Mouse (Mus musculus) urinary bladder, postnatal 14 days (tissue): ENCODE measurements around the gene Vmn2r25.
"Not testable (repeated sequence)": the region's sequence is repeated elsewhere in the genome, so short reads cannot be mapped to it uniquely, and the experiment has no call there.

Experiments
- DNase-seq: peaks from one replicate; pipeline ENCODE4 v3.0.0; 2021; ENCODE audit warnings: low spot score

The Vmn2r25 gene

DNA sequence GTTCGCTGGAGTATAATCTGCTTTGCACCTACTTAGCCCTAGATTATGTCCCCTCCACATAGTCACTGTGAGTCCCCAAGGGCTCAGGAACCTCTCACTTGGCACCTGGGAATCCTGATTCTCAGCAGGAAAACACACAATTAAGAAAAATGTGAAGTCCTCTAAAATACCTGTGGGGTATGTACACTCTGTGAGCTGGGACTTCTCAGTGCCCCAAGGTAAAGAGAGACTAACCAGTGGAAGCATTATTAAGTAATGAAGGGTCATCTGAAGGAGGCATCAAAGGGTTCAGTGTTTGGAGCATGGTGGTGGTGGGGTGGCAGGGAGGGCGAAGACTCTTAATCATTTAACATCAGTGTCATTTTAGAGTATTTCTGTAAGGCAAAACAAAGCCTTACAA lies at the start of gene Vmn2r25:
TSS of gene Vmn2r25 (minus strand) at position 101 of the 400 bp plus-strand sequence.
- DNase-seq, result not testable (repeated sequence)

DNA sequence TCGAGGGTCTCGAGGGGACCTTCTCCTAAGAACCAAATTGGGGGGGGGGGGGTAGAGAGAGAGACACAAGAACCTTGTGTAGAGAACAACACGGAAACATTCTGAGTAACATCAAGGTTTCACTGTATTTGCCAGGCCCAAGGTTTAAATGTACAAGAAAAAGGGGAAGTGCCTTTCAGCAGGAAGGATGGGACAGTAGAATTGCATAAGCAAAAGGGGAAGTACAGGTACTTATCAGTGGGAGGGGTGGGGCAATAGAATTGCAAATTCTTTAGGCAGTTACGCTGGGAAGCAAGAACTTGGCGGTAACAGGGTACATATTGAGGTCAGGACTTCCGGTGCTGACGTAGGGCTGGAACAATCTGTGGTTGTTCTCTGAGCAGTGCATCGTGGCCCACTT lies 33.3 kb downstream of the Vmn2r25 start:
- DNase-seq, result no peak

DNA sequence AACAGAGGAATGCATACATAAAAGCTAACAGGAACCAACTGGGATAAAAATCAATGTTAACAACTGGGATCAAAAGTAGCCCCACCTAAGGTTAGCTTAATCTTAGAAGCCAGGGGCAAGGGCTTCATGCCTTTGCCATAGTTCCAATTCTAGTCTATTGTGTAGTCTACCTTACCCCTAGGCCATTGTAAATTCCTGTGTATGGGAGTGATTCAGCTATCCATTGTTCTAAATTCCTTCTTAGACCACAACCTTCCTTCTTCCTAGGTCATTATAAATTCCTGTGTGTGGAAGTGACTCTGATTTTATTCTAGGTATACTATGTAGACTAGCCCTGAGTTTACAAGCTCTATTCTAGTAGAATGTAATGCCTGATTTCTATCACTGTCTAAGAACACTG lies 43.0 kb downstream of the Vmn2r25 start:
- DNase-seq, result not testable (repeated sequence)

DNA sequence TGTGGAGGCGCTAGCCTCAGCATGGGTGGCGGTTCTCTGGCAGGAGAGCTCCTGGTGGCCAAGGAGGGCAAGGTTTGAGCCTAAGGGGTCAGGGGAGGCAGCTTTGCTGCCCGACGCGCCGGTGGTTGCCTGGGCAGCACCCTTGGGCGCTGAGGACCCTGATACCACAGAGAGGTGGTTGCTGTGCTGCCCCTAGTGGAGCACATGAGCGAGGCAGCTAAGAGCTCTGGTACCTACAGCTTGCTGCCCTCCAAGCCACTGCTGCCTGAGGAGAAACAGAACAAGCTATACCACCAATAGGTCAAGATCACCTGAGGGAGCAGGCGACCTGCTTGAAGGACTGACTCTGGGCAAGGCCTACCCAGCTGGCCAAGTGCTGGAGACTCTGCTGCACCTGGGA lies 59.5 kb downstream of the Vmn2r25 start:
- no peak for DNase-seq

DNA sequence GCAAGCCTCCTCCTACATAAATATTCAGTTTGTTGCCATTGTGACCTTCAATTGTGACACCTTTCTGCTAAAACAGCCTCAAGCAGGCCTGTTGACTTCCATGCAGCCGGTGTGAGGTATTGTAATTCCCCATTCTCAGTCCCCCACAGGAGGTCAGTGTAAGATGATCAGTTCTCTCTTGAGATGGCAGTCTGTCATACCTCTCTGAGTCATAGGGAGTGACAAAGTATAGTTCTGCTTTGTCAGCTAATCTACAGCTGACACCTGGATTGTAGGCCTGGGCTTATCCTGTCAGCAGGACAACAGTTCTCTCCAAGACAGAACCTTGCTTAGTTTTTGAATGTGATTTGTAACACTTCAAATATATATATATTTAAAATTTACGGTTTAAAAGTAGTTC lies 68.4 kb downstream of the Vmn2r25 start:
- no peak for DNase-seq

DNA sequence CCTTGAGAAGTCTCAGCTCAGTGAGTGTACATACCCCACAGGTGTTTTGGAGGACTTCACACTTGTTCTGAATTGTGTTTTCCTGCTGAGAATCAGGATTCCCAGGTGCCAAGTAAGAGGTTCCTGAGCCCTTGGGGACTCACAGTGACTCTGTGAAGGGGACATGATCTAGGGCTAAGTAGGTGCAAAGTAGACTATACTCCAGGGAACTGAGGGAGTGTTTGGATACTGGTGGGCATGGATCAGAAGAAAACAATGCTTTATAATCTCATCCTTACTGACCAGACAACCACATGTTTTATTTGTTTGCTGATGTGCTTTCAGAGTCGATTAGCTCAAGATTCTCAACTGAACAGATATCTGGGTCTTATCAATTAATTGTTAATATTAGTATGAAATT lies 74.7 kb downstream of the Vmn2r25 start, which contains the start of gene Vmn2r24:
TSS of gene Vmn2r24 (plus strand) at position 301 of the 400 bp plus-strand sequence.
- DNase-seq, result no peak
